Mouse (Mus musculus): ENCODE results near the gene Tmem204.

The Tmem204 gene

DNA sequence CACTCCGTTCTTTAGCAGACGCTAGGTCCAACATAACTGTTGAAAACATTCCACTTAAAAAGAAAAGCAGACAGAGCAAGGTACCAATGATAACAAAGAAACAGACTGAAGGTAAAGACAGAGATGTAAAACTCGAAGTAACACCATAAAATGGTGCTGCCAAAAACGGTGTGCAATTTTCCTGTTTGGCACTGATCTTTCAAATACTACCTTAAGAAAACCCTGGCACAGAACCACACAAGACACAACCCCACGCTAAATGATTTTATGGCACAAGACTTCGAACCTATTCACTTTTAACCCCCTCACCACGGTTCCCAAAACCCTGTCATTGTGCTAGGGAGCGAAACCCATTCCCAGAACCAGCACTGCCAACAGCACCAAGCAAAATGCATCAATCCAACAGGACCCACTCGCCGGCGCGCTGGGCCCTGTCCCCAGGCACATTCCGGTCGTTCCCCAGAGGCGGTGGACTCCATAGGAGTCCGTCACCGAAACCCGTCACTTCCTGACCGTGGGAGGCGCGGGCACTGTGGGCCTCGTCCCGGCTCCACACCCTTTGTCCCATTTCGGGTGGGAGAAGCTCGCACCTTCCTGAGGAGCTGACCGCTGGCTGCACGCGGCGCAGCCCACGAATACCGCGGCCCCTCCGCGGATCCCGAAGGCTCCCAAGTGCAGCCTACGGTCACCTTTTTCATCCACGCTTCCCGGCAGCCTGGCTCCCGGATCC lies 68.4 kb downstream of the Tmem204 start:
- peak; percentile 46 for DNase-seq

DNA sequence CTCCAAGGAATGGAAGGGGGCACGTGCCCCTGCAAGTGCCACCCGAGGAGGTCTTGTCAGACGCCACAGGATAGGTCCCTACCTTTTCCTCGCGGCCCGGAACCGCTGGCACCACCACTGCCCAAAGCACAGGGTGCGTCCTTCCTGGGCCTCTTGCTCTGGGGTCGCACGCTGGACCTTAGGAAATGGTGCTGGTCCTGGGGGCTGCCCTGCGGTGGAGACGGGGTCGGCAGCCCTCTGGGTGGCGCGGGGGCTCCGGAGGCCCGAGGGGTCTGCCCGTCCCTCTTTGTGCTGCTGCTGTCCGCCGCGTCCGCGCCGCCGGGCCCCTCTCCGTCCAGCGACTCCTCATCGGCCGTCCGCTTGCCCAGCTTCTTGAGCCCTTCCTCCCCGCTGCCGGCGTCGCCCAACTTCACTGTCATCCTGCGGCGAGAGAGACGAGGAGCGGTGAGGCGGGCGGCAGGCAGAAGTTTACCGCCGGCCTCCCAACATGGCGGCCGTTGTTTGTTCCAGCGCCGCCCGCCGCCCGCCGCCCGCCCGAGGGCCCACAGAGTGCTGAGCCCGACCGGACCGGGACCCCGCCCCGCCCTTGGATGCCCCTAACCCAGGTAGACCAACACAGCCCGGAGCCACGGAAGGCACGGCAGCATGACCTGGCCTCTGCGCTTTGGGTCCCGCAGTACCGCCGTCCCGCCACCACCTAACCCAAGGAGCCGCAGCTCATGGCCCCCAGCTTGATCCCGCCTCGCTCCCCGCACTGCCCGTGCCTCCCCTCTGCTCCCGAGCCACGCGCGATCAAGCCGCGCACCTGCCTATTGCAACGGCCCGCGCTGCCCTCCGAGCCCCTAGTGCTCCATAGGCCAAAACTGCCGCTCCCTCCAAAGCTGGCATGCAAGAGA lies 69.5 kb downstream of the Tmem204 start:
- DNase-seq, result peak; percentile 27
